Mouse (Mus musculus) midbrain, embryonic 14.5 days (tissue): Measurements from ENCODE around the gene Sult1a1. TPM values are rescaled to one million over a fixed set of nuclear protein-coding genes. Genes with fewer than 3 reads are reported as not detected.

Experiments
- ATAC-seq: fragments of 200-750 bp; cut with Nextera tagmentation; 2 replicates; pipeline ENCODE4 v1.8.0; 2017; ENCODE audit warnings: moderate number of reproducible peaks, moderate library complexity; ENCODE audit not compliant: low FRiP score, low TSS enrichment
- DNase-seq: peaks from one replicate; pipeline ENCODE4 v3.0.0-alpha.2; 2015
- H3K27ac ChIP-seq: fragments of 300-500 bp; sonication (generic); replicated peaks from 2 replicates; pipeline ENCODE4 v1.5.1; 2014; ENCODE audit warnings: mild to moderate bottlenecking, low read depth, low read length, moderate library complexity
- H3K27me3 ChIP-seq: fragments of 300-500 bp; sonication (generic); 2 replicates; pipeline ENCODE4 v1.6.1; 2014; ENCODE audit warnings: low read length, control low read depth, mixed read lengths; ENCODE audit not compliant: control insufficient read depth, insufficient read depth
- H3K36me3 ChIP-seq: fragments of 300-500 bp; sonication (generic); 2 replicates; pipeline ENCODE4 v1.6.1; 2014; ENCODE audit warnings: low read length, control low read depth; ENCODE audit not compliant: control insufficient read depth, insufficient read depth
- H3K4me1 ChIP-seq: fragments of 300-500 bp; sonication (generic); 2 replicates; pipeline ENCODE4 v1.6.1; 2014; ENCODE audit warnings: mild to moderate bottlenecking, antibody characterized with exemption, low read length, control low read depth; ENCODE audit not compliant: control insufficient read depth, insufficient read depth
- H3K4me2 ChIP-seq: fragments of 300-500 bp; sonication (generic); 2 replicates; pipeline ENCODE4 v1.6.1; 2014; ENCODE audit warnings: mild to moderate bottlenecking, low read length, moderate library complexity
- H3K4me3 ChIP-seq: fragments of 300-500 bp; sonication (generic); replicated peaks from 2 replicates; pipeline ENCODE4 v1.5.1; 2014; ENCODE audit warnings: low read depth, low read length
- H3K9ac ChIP-seq: fragments of 300-500 bp; sonication (generic); replicated peaks from 2 replicates; pipeline ENCODE4 v1.6.1; 2014; ENCODE audit warnings: mild to moderate bottlenecking, low read length, moderate library complexity
- H3K9me3 ChIP-seq: fragments of 300-500 bp; sonication (generic); 2 replicates; pipeline ENCODE4 v1.6.1; 2016; ENCODE audit warnings: low read length, control low read depth, mixed read lengths; ENCODE audit not compliant: control insufficient read depth
- WGBS: fragments of 180-500 bp; shearing (Covaris S2); extraction: QIAGEN DNeasy Blood & Tissue Kit; methylation state at CpG from one replicate; pipeline ENCODE4 v1.1.7; 2014; 5-methylcytosine and 5-hydroxymethylcytosine counted together
- polyA plus RNA-seq: library from polyadenylated mRNA; unstranded; fragments of >200 nt; fragmentation: Nextera tagmentation; extraction: Ambion mirVana; gene quantifications from 2 replicates; pipeline ENCODE4 v1.2.1, GENCODE M21; 2014

Sult1a1 gene
- polyA plus RNA-seq, 1 experiment from 2014 or later, result 2.6 TPM

- H3K4me1 ChIP-seq, result peaks cover 10% of the 10 kb centered on the region; the same call in 1 of the 2 replicates
- no peak for ATAC-seq
- H3K9ac ChIP-seq, result no peak overlapping the region
- no peak for DNase-seq
- 87% methylated on average over 10 of the region's 10 CpGs for WGBS
- no peak overlapping the region for H3K4me3 ChIP-seq
- no peaks in the 10 kb centered on the region for H3K27me3 ChIP-seq
- H3K36me3 ChIP-seq, result no peaks in the 10 kb centered on the region
- no peak overlapping the region for H3K4me2 ChIP-seq
- no peak overlapping the region for H3K27ac ChIP-seq
- H3K9me3 ChIP-seq, result no peaks in the 10 kb centered on the region
Measured at GRCm38 (mm10) chr7:126708175-126708952, 32.1 kb upstream of the Sult1a1 start.

- 89% methylated on average over 19 of the region's 19 CpGs for WGBS
Measured at GRCm38 (mm10) chr7:126707442-126708174, 31.4 kb upstream of the Sult1a1 start, which contains the start of gene Coro1a. TSS of gene Coro1a (minus strand) at chr7:126707787.

GRCm38 (mm10) chr7:126704121-126704980 is 28.1 kb upstream of the Sult1a1 start:
- 2% methylated on average over 39 of the region's 39 CpGs for WGBS
- H3K27ac ChIP-seq, result peak overlapping the region; percentile 84
- H3K4me2 ChIP-seq, result peak overlapping the region; percentile 71
- DNase-seq, result peak; percentile 93
- H3K9me3 ChIP-seq, result no peaks in the 10 kb centered on the region
- peaks cover 33% of the 10 kb centered on the region for H3K4me1 ChIP-seq
- H3K4me3 ChIP-seq, result peak overlapping the region; percentile 81
- peak overlapping the region; percentile 96 for H3K9ac ChIP-seq
- peak; percentile 88 for ATAC-seq
- no peaks in the 10 kb centered on the region for H3K27me3 ChIP-seq
- peaks cover 20% of the 10 kb centered on the region; the same call in 1 of the 2 replicates for H3K36me3 ChIP-seq

More at GRCm38 (mm10) chr7:126707442-126708174, 31.4 kb upstream of the Sult1a1 start, which contains the start of gene Coro1a:
- H3K9me3 ChIP-seq, result no peaks in the 10 kb centered on the region
- H3K36me3 ChIP-seq, result no peaks in the 10 kb centered on the region
- H3K4me3 ChIP-seq, result no peak within 1 kb of the TSS
- DNase-seq, result no peak
- H3K27ac ChIP-seq, result no peak within 1 kb of the TSS
- H3K4me2 ChIP-seq, result no peak within 1 kb of the TSS
- H3K9ac ChIP-seq, result no peak within 1 kb of the TSS
- no peaks in the 10 kb centered on the region for H3K27me3 ChIP-seq
- H3K4me1 ChIP-seq, result peaks cover 17% of the 10 kb centered on the region
- no peak for ATAC-seq

DNA sequence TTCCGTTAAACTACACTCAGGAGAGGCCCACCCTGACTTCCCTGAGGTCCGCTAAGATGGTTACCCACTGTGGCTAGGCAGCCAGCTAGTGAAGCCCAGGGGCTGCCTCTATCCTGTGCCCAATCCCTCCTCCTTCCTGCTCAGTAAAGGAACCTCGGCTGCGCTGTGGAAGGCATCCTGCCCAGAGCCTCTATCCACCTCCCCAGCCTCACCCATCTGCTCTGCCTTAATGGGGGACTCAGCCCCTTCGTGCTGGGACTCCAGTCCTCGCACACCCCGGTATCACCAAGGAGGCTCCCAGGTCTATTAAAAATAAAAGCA is 27.5 kb upstream of the Sult1a1 start:
- ATAC-seq (no peak), DNase-seq (peak; percentile 48)
- peaks cover 33% of the 10 kb centered on the region for H3K4me1 ChIP-seq
- no peaks in the 10 kb centered on the region for H3K9me3 ChIP-seq
- peak overlapping the region; percentile 96 for H3K9ac ChIP-seq
- no peaks in the 10 kb centered on the region for H3K27me3 ChIP-seq
- peaks cover 25% of the 10 kb centered on the region; the same call in 1 of the 2 replicates for H3K36me3 ChIP-seq
- peak overlapping the region; percentile 81 for H3K4me3 ChIP-seq
- H3K27ac ChIP-seq, result peak overlapping the region; percentile 84
- peak overlapping the region; percentile 71 for H3K4me2 ChIP-seq
- WGBS, result 12% methylated on average over 7 of the region's 7 CpGs

- 82% methylated on average over 12 of the region's 12 CpGs for WGBS
- H3K9ac ChIP-seq, result peak overlapping the region; percentile 96
- H3K4me2 ChIP-seq, result peak overlapping the region; percentile 71
- H3K27me3 ChIP-seq, result no peaks in the 10 kb centered on the region
- peaks cover 27% of the 10 kb centered on the region; the same call in 1 of the 2 replicates for H3K36me3 ChIP-seq
- ATAC-seq (no peak), DNase-seq (no peak)
- H3K4me1 ChIP-seq, result peaks cover 33% of the 10 kb centered on the region
- no peaks in the 10 kb centered on the region for H3K9me3 ChIP-seq
- peak overlapping the region; percentile 84 for H3K27ac ChIP-seq
- H3K4me3 ChIP-seq, result peak overlapping the region; percentile 81
Measured at GRCm38 (mm10) chr7:126702861-126703756, 26.9 kb upstream of the Sult1a1 start.

GRCm38 (mm10) chr7:126702358-126702757 is 26.1 kb upstream of the Sult1a1 start:
- ATAC-seq, result no peak
- DNase-seq, result no peak
- Histone ChIP-seq H3K27me3 (no peaks in the 10 kb centered on the region), H3K4me1 (peaks cover 33% of the 10 kb centered on the region), H3K36me3 (peaks cover 35% of the 10 kb centered on the region; the same call in 1 of the 2 replicates), H3K4me2 (peak overlapping the region; percentile 71), H3K9me3 (no peaks in the 10 kb centered on the region), H3K4me3 (no peak overlapping the region), H3K27ac (no peak overlapping the region), H3K9ac (no peak overlapping the region; the same call in 1 of the 2 replicates)
- WGBS, result 83% methylated on average over 6 of the region's 6 CpGs

DNA sequence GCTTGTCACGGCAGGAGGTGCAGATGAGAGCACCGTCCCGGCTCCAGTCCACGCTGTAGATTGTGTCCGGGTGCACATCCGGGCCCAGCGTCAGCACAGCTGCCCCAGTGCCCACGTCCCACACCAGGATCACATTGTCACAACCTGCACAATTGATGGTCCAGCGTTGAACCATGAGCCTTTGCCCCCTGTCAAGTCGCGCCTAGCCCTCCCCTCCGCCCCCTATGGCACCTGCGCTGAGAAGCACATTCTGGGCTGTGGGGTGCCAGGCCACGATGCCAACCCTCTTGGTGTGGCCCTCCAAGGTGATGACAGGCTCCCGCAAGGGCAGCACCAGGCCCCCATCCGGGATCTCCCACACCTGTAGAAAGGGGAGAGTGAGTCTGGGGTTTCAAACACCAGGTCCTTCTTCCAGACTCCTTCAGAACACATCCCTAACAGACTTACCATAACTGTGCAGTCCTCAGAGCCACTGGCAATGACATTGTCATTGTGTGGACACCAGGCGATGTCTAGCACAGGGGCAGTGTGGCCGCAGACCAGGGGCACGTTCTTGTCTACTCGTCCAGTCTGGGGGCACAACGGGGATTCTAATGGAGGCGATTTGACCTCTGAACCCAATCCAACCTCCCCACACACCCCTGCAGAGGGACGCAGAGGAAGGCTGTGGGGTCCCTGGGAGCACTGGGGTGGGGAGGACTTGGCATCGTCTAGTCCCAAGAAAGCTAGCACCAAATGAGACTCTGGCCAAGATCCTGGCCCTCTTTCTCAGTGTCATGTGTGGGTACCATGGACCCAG is 25.5 kb upstream of the Sult1a1 start:
- Histone ChIP-seq H3K4me2 (peak overlapping the region; percentile 71), H3K9ac (peak overlapping the region; percentile 31; the same call in 1 of the 2 replicates), H3K36me3 (peaks cover 36% of the 10 kb centered on the region; the same call in 1 of the 2 replicates), H3K27ac (0 out of 2 replicates have a peak overlapping the region, but pooled peaks have one; percentile 9), H3K4me1 (peaks cover 35% of the 10 kb centered on the region), H3K27me3 (no peaks in the 10 kb centered on the region), H3K4me3 (0 out of 2 replicates have a peak overlapping the region, but pooled peaks have one; percentile 7), H3K9me3 (no peaks in the 10 kb centered on the region)
- DNase-seq, result no peak
- WGBS, result 55% methylated on average over 24 of the region's 24 CpGs
- no peak for ATAC-seq
